Mouse (Mus musculus) midbrain, embryonic 14.5 days (tissue): Measurements from ENCODE around the gene Rag1. TPM values are rescaled to one million over a fixed set of nuclear protein-coding genes. Genes with fewer than 3 reads are reported as not detected.
A peak's percentile ranks its signal among the peaks of the same experiment; 100 is the strongest.

Experiments used
- ATAC-seq: fragments of 200-750 bp; cut with Nextera tagmentation; 2 replicates; pipeline ENCODE4 v1.8.0; 2017; ENCODE audit warnings: moderate number of reproducible peaks, moderate library complexity; ENCODE audit not compliant: low FRiP score, low TSS enrichment
- DNase-seq: peaks from one replicate; pipeline ENCODE4 v3.0.0-alpha.2; 2015
- H3K27ac ChIP-seq: fragments of 300-500 bp; sonication (generic); replicated peaks from 2 replicates; pipeline ENCODE4 v1.5.1; 2014; ENCODE audit warnings: mild to moderate bottlenecking, low read depth, low read length, moderate library complexity
- H3K27me3 ChIP-seq: fragments of 300-500 bp; sonication (generic); 2 replicates; pipeline ENCODE4 v1.6.1; 2014; ENCODE audit warnings: low read length, control low read depth, mixed read lengths; ENCODE audit not compliant: control insufficient read depth, insufficient read depth
- H3K36me3 ChIP-seq: fragments of 300-500 bp; sonication (generic); 2 replicates; pipeline ENCODE4 v1.6.1; 2014; ENCODE audit warnings: low read length, control low read depth; ENCODE audit not compliant: control insufficient read depth, insufficient read depth
- H3K4me1 ChIP-seq: fragments of 300-500 bp; sonication (generic); 2 replicates; pipeline ENCODE4 v1.6.1; 2014; ENCODE audit warnings: mild to moderate bottlenecking, antibody characterized with exemption, low read length, control low read depth; ENCODE audit not compliant: control insufficient read depth, insufficient read depth
- H3K4me2 ChIP-seq: fragments of 300-500 bp; sonication (generic); 2 replicates; pipeline ENCODE4 v1.6.1; 2014; ENCODE audit warnings: mild to moderate bottlenecking, low read length, moderate library complexity
- H3K4me3 ChIP-seq: fragments of 300-500 bp; sonication (generic); replicated peaks from 2 replicates; pipeline ENCODE4 v1.5.1; 2014; ENCODE audit warnings: low read depth, low read length
- H3K9ac ChIP-seq: fragments of 300-500 bp; sonication (generic); replicated peaks from 2 replicates; pipeline ENCODE4 v1.6.1; 2014; ENCODE audit warnings: mild to moderate bottlenecking, low read length, moderate library complexity
- H3K9me3 ChIP-seq: fragments of 300-500 bp; sonication (generic); 2 replicates; pipeline ENCODE4 v1.6.1; 2016; ENCODE audit warnings: low read length, control low read depth, mixed read lengths; ENCODE audit not compliant: control insufficient read depth
- WGBS: fragments of 180-500 bp; shearing (Covaris S2); extraction: QIAGEN DNeasy Blood & Tissue Kit; methylation state at CpG from one replicate; pipeline ENCODE4 v1.1.7; 2014; 5-methylcytosine and 5-hydroxymethylcytosine counted together
- polyA plus RNA-seq: library from polyadenylated mRNA; unstranded; fragments of >200 nt; fragmentation: Nextera tagmentation; extraction: Ambion mirVana; gene quantifications from 2 replicates; pipeline ENCODE4 v1.2.1, GENCODE M21; 2014

Gene Rag1
- 0.19 and 0.20 TPM in 2 replicates for polyA plus RNA-seq

- H3K4me2 ChIP-seq, result no peak within 1 kb of the TSS
- ATAC-seq (no peak), DNase-seq (no peak)
- H3K4me1 ChIP-seq, result no peaks in the 10 kb centered on the region
- H3K9ac ChIP-seq, result no peak within 1 kb of the TSS
- no peaks in the 10 kb centered on the region for H3K36me3 ChIP-seq
- no peak within 1 kb of the TSS for H3K4me3 ChIP-seq
- H3K9me3 ChIP-seq, result no peaks in the 10 kb centered on the region
- no peaks in the 10 kb centered on the region for H3K27me3 ChIP-seq
- WGBS, result 38% methylated on average over 8 of the region's 8 CpGs
- H3K27ac ChIP-seq, result no peak within 1 kb of the TSS
Observed at GRCm38 (mm10) chr2:101649114-101649671, at the start of gene Rag1, which contains the start of gene B230118H07Rik. Gene Rag1, minus strand, starts transcription at chr2:101649501. Gene B230118H07Rik, minus strand, starts transcription at chr2:101649532.

- ATAC-seq, result no peak
- H3K27ac ChIP-seq, result no peak overlapping the region
- H3K9me3 ChIP-seq, result no peaks in the 10 kb centered on the region
- H3K4me2 ChIP-seq, result no peak overlapping the region
- H3K9ac ChIP-seq, result no peak overlapping the region
- no peak for DNase-seq
- 86% methylated on average over 7 of the region's 7 CpGs for WGBS
- no peaks in the 10 kb centered on the region for H3K27me3 ChIP-seq
- H3K4me1 ChIP-seq, result no peaks in the 10 kb centered on the region
- H3K36me3 ChIP-seq, result peaks cover 65% of the 10 kb centered on the region
- H3K4me3 ChIP-seq, result no peak overlapping the region
Observed at GRCm38 (mm10) chr2:101695584-101695983, 46.3 kb upstream of the Rag1 start.

- peak; percentile 77 for DNase-seq
- 65% methylated on average over 5 of the region's 5 CpGs for WGBS
- Histone ChIP-seq H3K4me3 (no peak overlapping the region), H3K9ac (no peak overlapping the region), H3K4me2 (no peak overlapping the region), H3K27me3 (no peaks in the 10 kb centered on the region), H3K9me3 (no peaks in the 10 kb centered on the region), H3K27ac (no peak overlapping the region), H3K4me1 (no peaks in the 10 kb centered on the region), H3K36me3 (peaks cover 66% of the 10 kb centered on the region)
- no peak for ATAC-seq
Observed at GRCm38 (mm10) chr2:101693577-101694215, 44.4 kb upstream of the Rag1 start.

- no peak overlapping the region for H3K27ac ChIP-seq
- H3K36me3 ChIP-seq, result peaks cover 66% of the 10 kb centered on the region
- no peak overlapping the region for H3K9ac ChIP-seq
- H3K9me3 ChIP-seq, result no peaks in the 10 kb centered on the region
- H3K4me2 ChIP-seq, result no peak overlapping the region
- no peaks in the 10 kb centered on the region for H3K4me1 ChIP-seq
- ATAC-seq, result no peak
- H3K4me3 ChIP-seq, result no peak overlapping the region
- DNase-seq, result no peak
- WGBS, result 71% methylated on average over 4 of the region's 4 CpGs
- no peaks in the 10 kb centered on the region for H3K27me3 ChIP-seq
Observed at GRCm38 (mm10) chr2:101693043-101693442, 43.7 kb upstream of the Rag1 start.

GRCm38 (mm10) chr2:101690252-101690827 is 41.0 kb upstream of the Rag1 start:
- no peak for DNase-seq

GRCm38 (mm10) chr2:101688011-101688410 is 38.7 kb upstream of the Rag1 start:
- Histone ChIP-seq H3K27ac (no peak overlapping the region), H3K36me3 (peaks cover 59% of the 10 kb centered on the region)

More at GRCm38 (mm10) chr2:101690252-101690827, 41.0 kb upstream of the Rag1 start:
- no peak for ATAC-seq
- Histone ChIP-seq H3K4me3 (no peak overlapping the region), H3K4me1 (no peaks in the 10 kb centered on the region), H3K36me3 (peaks cover 59% of the 10 kb centered on the region), H3K27ac (no peak overlapping the region), H3K4me2 (no peak overlapping the region), H3K27me3 (no peaks in the 10 kb centered on the region), H3K9me3 (no peaks in the 10 kb centered on the region), H3K9ac (no peak overlapping the region)
- WGBS, result 92% methylated on average over 9 of the region's 9 CpGs

GRCm38 (mm10) chr2:101684421-101684820 is 35.1 kb upstream of the Rag1 start:
- no peaks in the 10 kb centered on the region for H3K27me3 ChIP-seq
- WGBS, result 93% methylated on average over 12 of the region's 12 CpGs
- H3K4me1 ChIP-seq, result peaks cover 7% of the 10 kb centered on the region
- H3K9ac ChIP-seq, result no peak overlapping the region
- ATAC-seq (no peak), DNase-seq (no peak)
- no peak overlapping the region for H3K4me3 ChIP-seq
- H3K4me2 ChIP-seq, result no peak overlapping the region
- H3K27ac ChIP-seq, result no peak overlapping the region
- peaks cover 36% of the 10 kb centered on the region for H3K36me3 ChIP-seq
- no peaks in the 10 kb centered on the region for H3K9me3 ChIP-seq

More at GRCm38 (mm10) chr2:101688011-101688410, 38.7 kb upstream of the Rag1 start:
- no peak overlapping the region for H3K9ac ChIP-seq
- DNase-seq (no peak), ATAC-seq (no peak)
- H3K9me3 ChIP-seq, result no peaks in the 10 kb centered on the region
- no peaks in the 10 kb centered on the region for H3K4me1 ChIP-seq
- H3K4me2 ChIP-seq, result no peak overlapping the region
- WGBS, result 95% methylated on average over 5 of the region's 5 CpGs
- H3K27me3 ChIP-seq, result no peaks in the 10 kb centered on the region
- no peak overlapping the region for H3K4me3 ChIP-seq

- Histone ChIP-seq H3K4me1 (peaks cover 10% of the 10 kb centered on the region), H3K27me3 (no peaks in the 10 kb centered on the region), H3K4me3 (peak overlapping the region; percentile 92), H3K9ac (peak overlapping the region; percentile 91), H3K27ac (no peak overlapping the region), H3K36me3 (no peaks in the 10 kb centered on the region), H3K4me2 (peak overlapping the region; percentile 77), H3K9me3 (no peaks in the 10 kb centered on the region)
- under 1% methylated on average over 15 of the region's 15 CpGs for WGBS
- peak; percentile 53 for DNase-seq
- no peak for ATAC-seq
Observed at GRCm38 (mm10) chr2:101679164-101679784, 30.0 kb upstream of the Rag1 start.
